Mouse (Mus musculus): ENCODE measurements at regions not wholly inside any gene's neighbourhood (a gene's known extent, or its start where the extent isn't known, plus 50 kb on each side); places are given as distances from the start of the nearest gene placed in this dataset.
A peak's percentile ranks its signal among the peaks of the same experiment; 100 is the strongest.

GRCm38 (mm10) chr3:21990526-21990925 is 85.9 kb upstream of the Tbl1xr1 start:
- H3K4me3 ChIP-seq (replicated peaks in 1 of 3; ENCODE audit: low read depth in 2 of 3, low read length in 2 of 3, poor library complexity in 1 of 3): no peak overlapping the region
- H3K36me3 ChIP-seq (replicated peaks in 1 of 2; ENCODE audit: control insufficient read depth in 1 of 2, insufficient read depth in 1 of 2, low read length in 1 of 2): no peaks in the 10 kb centered on the region
- in situ Hi-C loops (cut with MboI; ENCODE audit: low pct_ligation_motif_present, low pct_unique_long_range_greater_than_20kb, low sequenced_read_pairs) (no loop called here), dilution Hi-C loops (cut with MboI; ENCODE audit: extremely low pct_ligation_motif_present, extremely low pct_unique_long_range_greater_than_20kb, low sequenced_read_pairs) (no loop called here)
- H3K4me1 ChIP-seq (ENCODE audit: control insufficient read depth in 1 of 2, insufficient read depth in 2 of 2): peaks cover 22 to 71% of the 10 kb centered on the region in 2 experiments
- TF ChIP-seq E2F4 (IDR thresholded peaks at IDR 0.05; ENCODE audit: insufficient replicate concordance, low read depth, low read length) (0 out of 2 replicates have a peak, but pooled peaks have one; percentile 33), ETS1 (conservative IDR thresholded peaks at IDR 0.05; ENCODE audit: low read depth, low read length) (no peak; the same call in 1 of the 2 replicates), ELF1 (IDR thresholded peaks at IDR 0.05; ENCODE audit: low read depth, low read length) (no peak), CHD1 (IDR thresholded peaks at IDR 0.05; ENCODE audit: low read depth, low read length) (no peak), BHLHE40 (IDR thresholded peaks at IDR 0.05; ENCODE audit: low read depth, low read length) (0 out of 2 replicates have a peak, but pooled peaks have one; percentile 6), UBTF (IDR thresholded peaks at IDR 0.05; ENCODE audit: low read depth, low read length) (no peak), NRF1 (IDR thresholded peaks at IDR 0.05; ENCODE audit: low read depth, low read length) (no peak), CHD2 (IDR thresholded peaks at IDR 0.05; ENCODE audit: low read length) (0 out of 2 replicates have a peak, but pooled peaks have one; percentile 29), MEF2A (IDR thresholded peaks at IDR 0.05; ENCODE audit: borderline replicate concordance, low read depth, low read length) (0 out of 2 replicates have a peak, but pooled peaks have one; percentile 31), MYC (IDR thresholded peaks at IDR 0.05; ENCODE audit: low read depth, low read length) (no peak)
- no peaks in the 10 kb centered on the region for H3K79me2 ChIP-seq (replicated peaks; ENCODE audit: control insufficient read depth, extremely low read depth, insufficient read depth, poor library complexity, severe bottlenecking)
- no peak for DNase-seq (ENCODE audit: extremely low read depth)
- no peak overlapping the region for H3K27ac ChIP-seq (ENCODE audit: insufficient read depth, low read depth)
- H3K4me2 ChIP-seq (ENCODE audit: insufficient read depth, low read depth, poor library complexity, severe bottlenecking): peak overlapping the region; percentile 35
- H3K27me3 ChIP-seq (replicated peaks): no peaks in the 10 kb centered on the region
- H3K9me3 ChIP-seq (replicated peaks; ENCODE audit: low read length): no peaks in the 10 kb centered on the region
- H3K9ac ChIP-seq (ENCODE audit: insufficient read depth, low read depth): no peak overlapping the region

DNA sequence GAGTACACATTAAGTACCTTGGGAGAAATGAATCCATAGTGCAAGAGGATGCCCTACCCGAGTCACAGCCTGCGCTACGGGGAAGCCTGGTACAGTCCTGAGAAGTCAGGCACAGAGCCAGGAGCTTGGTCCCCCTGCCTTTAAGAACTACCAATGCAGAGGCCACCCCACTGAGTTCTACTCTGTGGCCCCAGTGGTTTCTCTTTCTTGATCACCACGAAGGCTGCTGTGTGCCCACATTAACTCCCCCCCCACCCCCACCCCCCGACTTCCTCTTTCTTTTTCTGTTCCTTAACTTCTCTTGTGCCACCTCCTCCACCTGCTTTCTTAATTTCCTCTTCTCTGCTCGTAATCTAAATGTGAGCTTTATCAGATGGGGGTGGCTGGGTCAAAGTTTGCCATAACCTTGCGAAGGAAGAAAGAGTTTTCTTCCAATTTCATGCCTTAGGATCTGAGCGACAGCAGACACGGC is 84.7 kb upstream of the Tbl1xr1 start:
- TF ChIP-seq PAX5 (IDR thresholded peaks at IDR 0.05; ENCODE audit: low read length): no peak
- no peak for TF ChIP-seq ZNF384 (IDR thresholded peaks at IDR 0.05; ENCODE audit: low read depth, low read length)
- no peak for TF ChIP-seq SMC3 (IDR thresholded peaks at IDR 0.05; ENCODE audit: low read depth, low read length)
- peak; percentile 55 for TF ChIP-seq POLR2A (IDR thresholded peaks at IDR 0.05; ENCODE audit: low read depth, low read length)
- peak; percentile 61; the same call in 1 of the 2 replicates for TF ChIP-seq CHD2 (IDR thresholded peaks at IDR 0.05; ENCODE audit: low read length)
- no peak for TF ChIP-seq CTCF (conservative IDR thresholded peaks at IDR 0.05 in 1 of 2, IDR thresholded peaks at IDR 0.05 in 1 of 2; ENCODE audit: low read depth in 2 of 2, low read length in 2 of 2)
- TF ChIP-seq TCF12 (IDR thresholded peaks at IDR 0.05; ENCODE audit: low read depth, low read length): peak; percentile 64; the same call in 1 of the 2 replicates
- TF ChIP-seq IRF4 (IDR thresholded peaks at IDR 0.05; ENCODE audit: low read depth, low read length): peak; percentile 80
- peak; percentile 67 for TF ChIP-seq EP300 (IDR thresholded peaks at IDR 0.05; ENCODE audit: low read length)
- peak; percentile 68 for TF ChIP-seq BHLHE40 (IDR thresholded peaks at IDR 0.05; ENCODE audit: low read depth, low read length)
- 0 out of 2 replicates have a peak, but pooled peaks have one; percentile 9 for TF ChIP-seq RCOR1 (conservative IDR thresholded peaks at IDR 0.05; ENCODE audit: low read depth, low read length)
- TF ChIP-seq ETS1 (conservative IDR thresholded peaks at IDR 0.05; ENCODE audit: low read depth, low read length): peak; percentile 49; the same call in 1 of the 2 replicates
- TF ChIP-seq MAZ (IDR thresholded peaks at IDR 0.05; ENCODE audit: low read depth, low read length): 0 out of 2 replicates have a peak, but pooled peaks have one; percentile 45
- no peak for TF ChIP-seq HCFC1 (IDR thresholded peaks at IDR 0.05; ENCODE audit: low read depth, low read length)
- in situ Hi-C loops (cut with MboI; ENCODE audit: low pct_ligation_motif_present, low pct_unique_long_range_greater_than_20kb, low sequenced_read_pairs): no loop called here
- H3K36me3 ChIP-seq (replicated peaks in 1 of 2; ENCODE audit: control insufficient read depth in 1 of 2, insufficient read depth in 1 of 2, low read length in 1 of 2): no peaks in the 10 kb centered on the region
- no peaks in the 10 kb centered on the region for H3K9me3 ChIP-seq (replicated peaks; ENCODE audit: low read length)
- peak; percentile 83 for DNase-seq (ENCODE audit: extremely low read depth)
- H3K27ac ChIP-seq (ENCODE audit: insufficient read depth, low read depth): peak overlapping the region; percentile 35
- peak overlapping the region in 2 of 3 experiments; percentile 21 to 23 for H3K4me3 ChIP-seq (replicated peaks in 1 of 3; ENCODE audit: low read depth in 2 of 3, low read length in 2 of 3, poor library complexity in 1 of 3)
- H3K9ac ChIP-seq (ENCODE audit: insufficient read depth, low read depth): no peak overlapping the region
- H3K4me1 ChIP-seq (ENCODE audit: control insufficient read depth in 1 of 2, insufficient read depth in 2 of 2): peaks cover 19 to 59% of the 10 kb centered on the region in 2 experiments
- H3K79me2 ChIP-seq (replicated peaks; ENCODE audit: control insufficient read depth, extremely low read depth, insufficient read depth, poor library complexity, severe bottlenecking): no peaks in the 10 kb centered on the region
- H3K4me2 ChIP-seq (ENCODE audit: insufficient read depth, low read depth, poor library complexity, severe bottlenecking): peak overlapping the region; percentile 35
- no peaks in the 10 kb centered on the region for H3K27me3 ChIP-seq (replicated peaks)
- dilution Hi-C loops (cut with MboI; ENCODE audit: extremely low pct_ligation_motif_present, extremely low pct_unique_long_range_greater_than_20kb, low sequenced_read_pairs): no loop called here

Measured in CH12.LX (cell line).